Mouse (Mus musculus) thymus, adult 2 months (tissue): ENCODE data around the gene Slc10a1.

Source experiments
- CTCF ChIP-seq: fragments of 200-500 bp; IDR thresholded peaks from 2 replicates; pipeline ENCODE4 v1.5.1; 2012; ENCODE audit warnings: mild to moderate bottlenecking, control low read depth, low read length, moderate library complexity, borderline replicate concordance; ENCODE audit not compliant: control insufficient read depth, poor library complexity, insufficient read depth; ENCODE audit errors: extremely low read depth
- POLR2A ChIP-seq: fragments of 200-500 bp; IDR thresholded peaks from 2 replicates; pipeline ENCODE4 v1.6.1; 2012; ENCODE audit warnings: mild to moderate bottlenecking, low read length, control low read depth, moderate library complexity; ENCODE audit not compliant: control insufficient read depth, poor library complexity, insufficient read depth; ENCODE audit errors: extremely low read depth

- TF ChIP-seq CTCF (no peak), POLR2A (no peak)
Observed at GRCm38 (mm10) chr12:80951640-80952219, 16.8 kb downstream of the Slc10a1 start.
